In the genomic region with DNA sequence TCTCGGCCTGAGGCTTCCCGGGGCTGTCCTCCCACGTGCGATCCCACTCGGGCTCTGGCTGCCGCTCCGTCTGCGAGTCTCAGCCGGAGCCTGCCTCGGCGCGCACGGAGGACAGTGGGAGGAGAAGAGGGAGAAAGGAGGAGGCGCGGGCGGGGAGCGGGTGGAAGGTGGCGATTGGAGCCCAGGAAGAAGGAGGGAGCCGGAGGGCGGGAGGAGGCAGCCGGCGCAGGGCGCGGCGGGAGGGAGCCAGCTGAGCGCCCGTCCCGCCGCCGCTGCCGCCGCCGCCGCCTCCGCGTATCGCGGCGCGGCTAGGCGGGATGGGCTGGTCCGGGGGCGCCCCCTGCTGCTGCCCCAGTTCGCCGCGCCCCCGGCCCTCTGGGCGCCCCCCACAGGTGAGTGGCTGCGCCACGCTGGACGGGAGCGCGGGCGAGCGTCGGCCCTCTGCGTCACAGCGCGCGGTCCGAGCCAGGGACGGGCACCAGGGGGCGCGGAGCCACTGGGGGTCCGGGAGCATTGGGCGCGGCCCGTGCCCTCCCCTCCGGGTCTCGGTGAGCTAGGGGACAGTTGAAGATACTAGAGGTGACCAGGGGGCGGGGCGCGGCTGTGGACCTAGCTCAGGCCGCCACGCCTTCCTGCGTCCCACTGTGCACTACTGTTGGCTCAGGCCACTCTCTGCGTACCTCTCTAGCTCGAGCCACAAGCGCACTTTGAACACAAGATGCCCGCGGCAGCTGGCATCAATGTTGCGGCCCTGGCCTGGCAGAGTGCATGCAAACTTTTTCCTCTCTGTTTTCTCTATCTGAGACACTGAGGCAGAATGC, we compare ENCODE assay signal across 8 mouse cellular contexts. TPM values are rescaled to one million over a fixed set of nuclear protein-coding genes. Genes with fewer than 3 reads are reported as not detected.
DNase-seq lines count a peak whose midpoint lies in the region; ATAC-seq and TF ChIP-seq lines count a peak whose summit lies in the region.

A gene (plus strand): TSS at position 253 of the 821 bp plus-strand sequence.

- WGBS in forebrain, embryonic 14.5 days = under 1% methylated on average over 45 of the region's 82 CpGs
- WGBS in lung, embryonic 16.5 days = under 1% methylated on average over 59 of the region's 82 CpGs

- TF ChIP-seq CTCF in layer of hippocampus, adult 2 months (conservative IDR thresholded peaks at IDR 0.05) = peak; percentile 72

- H3K9ac ChIP-seq in forebrain, embryonic 14.5 days (ENCODE audit: low read length) = peak within 1 kb of the TSS; percentile 66
- H3K9ac ChIP-seq in lung, embryonic 16.5 days (ENCODE audit: low read length) = peak within 1 kb of the TSS; percentile 94

- peak within 1 kb of the TSS; percentile 80 for H3K4me2 ChIP-seq in forebrain, embryonic 14.5 days (ENCODE audit: low read length)
- peak within 1 kb of the TSS; percentile 90 for H3K4me2 ChIP-seq in lung, embryonic 16.5 days (ENCODE audit: low read depth, low read length)

- no peaks in the 10 kb centered on the region for H3K9me3 ChIP-seq in forebrain, embryonic 14.5 days (replicated peaks; ENCODE audit: control insufficient read depth, low read length)
- no peaks in the 10 kb centered on the region for H3K9me3 ChIP-seq in lung, embryonic 16.5 days (ENCODE audit: control insufficient read depth, low read length)

- H3K4me3 ChIP-seq in forebrain, embryonic 14.5 days (ENCODE audit: low read depth, low read length) = peak within 1 kb of the TSS; percentile 45
- peak within 1 kb of the TSS; percentile 60 for H3K4me3 ChIP-seq in layer of hippocampus, adult 2 months
- peak within 1 kb of the TSS; percentile 66 for H3K4me3 ChIP-seq in lung, embryonic 16.5 days (ENCODE audit: low read length)

- peaks cover 28% of the 10 kb centered on the region for H3K36me3 ChIP-seq in forebrain, embryonic 14.5 days (ENCODE audit: control insufficient read depth, insufficient read depth, low read length)
- peaks cover 8% of the 10 kb centered on the region for H3K36me3 ChIP-seq in lung, embryonic 16.5 days (ENCODE audit: control insufficient read depth, insufficient read depth, low read length)

- intact Hi-C loops in heart, postnatal 25 days (cut with DNase I) = loop anchor here (10.0 kb wide), 1 partner anchor 304 kb away; a partner anchor contains a TSS

- DNase-seq in ES-CJ7 (ENCODE audit: low read depth, low spot score) = peak; percentile 54
- peak; percentile 35 for DNase-seq in c-Kit-positive CD71-positive TER-119-negative erythroid progenitor cells, embryonic 14.5 days (ENCODE audit: low read depth)
- peak; percentile 68 for DNase-seq in forebrain, embryonic 14.5 days (ENCODE audit: low spot score)
- DNase-seq in heart, postnatal 25 days (ENCODE audit: low spot score) = peak; percentile 85
- peak; percentile 69 to 76 for DNase-seq in layer of hippocampus, adult 2 months (ENCODE audit: low spot score in 2 of 2)
- DNase-seq in ovary, postnatal 10 days (ENCODE audit: low spot score) = peak; percentile 79
- DNase-seq in thymus, postnatal 25 days = peak; percentile 76

- H3K27ac ChIP-seq in forebrain, embryonic 14.5 days (ENCODE audit: low read depth, low read length) = peak within 1 kb of the TSS; percentile 27; the same call in 1 of the 2 replicates
- peak within 1 kb of the TSS; percentile 89 for H3K27ac ChIP-seq in layer of hippocampus, adult 2 months
- peak within 1 kb of the TSS; percentile 100 for H3K27ac ChIP-seq in lung, embryonic 16.5 days (ENCODE audit: low read length)

- ATAC-seq in forebrain, embryonic 14.5 days = peak; percentile 67
- peak; percentile 51 for ATAC-seq in lung, embryonic 16.5 days (ENCODE audit: low read depth)

- H3K27me3 ChIP-seq in forebrain, embryonic 14.5 days (replicated peaks; ENCODE audit: control insufficient read depth, insufficient read depth, low read length) = peaks cover 4% of the 10 kb centered on the region; the same call in 1 of the 2 replicates
- no peaks in the 10 kb centered on the region for H3K27me3 ChIP-seq in lung, embryonic 16.5 days (ENCODE audit: control insufficient read depth, insufficient read depth, low read depth, low read length)

- peaks cover 11% of the 10 kb centered on the region for H3K4me1 ChIP-seq in forebrain, embryonic 14.5 days (ENCODE audit: control insufficient read depth, insufficient read depth, low read length)
- peaks cover 71% of the 10 kb centered on the region for H3K4me1 ChIP-seq in lung, embryonic 16.5 days (replicated peaks; ENCODE audit: control insufficient read depth, insufficient read depth, low read length)

RNA-seq across cellular contexts. Expression of the gene that starts here (rescaled TPM):
- polyA plus RNA-seq in forebrain, embryonic 14.5 days (2014; fragmentation: Nextera tagmentation; extraction: Ambion mirVana) = 5.5 and 8.2 TPM in 2 replicates
- total RNA-seq in heart, postnatal 25 days (2021) = 100 to 1,000 TPM in 1 of 2 experiments, 10 to 100 TPM in 1; 98.6 to 118 TPM
- total RNA-seq in layer of hippocampus, adult 2 months (2021) = 10 to 100 TPM; 18.4 to 25.0 TPM
- 68.5 and 72.8 TPM in 2 replicates for polyA plus RNA-seq in lung, embryonic 16.5 days (2015; fragmentation: Nextera tagmentation; extraction: Ambion mirVana)

Comparison
In these comparisons a context has a peak if more than half of its experiments do, and no peak if none do; other contexts are left out.
1. Peak in every context shown above with its lines: DNase-seq, ATAC-seq, H3K4me3 ChIP-seq and H3K27ac ChIP-seq.
2. DNase-seq: peak in every context shown above with its lines; median percentile 85 in heart, postnatal 25 days; 79 in ovary, postnatal 10 days; 76 in thymus, postnatal 25 days; 72 in layer of hippocampus, adult 2 months; 68 in forebrain, embryonic 14.5 days; 54 in ES-CJ7; 35 in c-Kit-positive CD71-positive TER-119-negative erythroid progenitor cells, embryonic 14.5 days.
3. H3K27ac ChIP-seq: peak in every context shown above with its lines; median percentile 100 in lung, embryonic 16.5 days; 89 in layer of hippocampus, adult 2 months; 27 in forebrain, embryonic 14.5 days.